Mouse (Mus musculus): Measurements from ENCODE around the gene Fkbp11. TPM values are rescaled to one million over a fixed set of nuclear protein-coding genes. Genes with fewer than 3 reads are reported as not detected.
A peak's percentile ranks its signal among the peaks of the same experiment; 100 is the strongest.

Gene Fkbp11
- total RNA-seq, 2 experiments from 2014 or later = 4.7 to 7.2 TPM

GRCm38 (mm10) chr15:98742766-98743428 is 14.9 kb upstream of the Fkbp11 start:
- intact Hi-C loops (cut with DNase I) = no loop called here
- DNase-seq (ENCODE audit: low spot score) = no peak

- intact Hi-C loops (cut with DNase I) = no loop called here
- DNase-seq (ENCODE audit: low spot score) = no peak
These were observed 12.2 kb upstream of the Fkbp11 start for GRCm38 (mm10) chr15:98740219-98740618.

- intact Hi-C loops (cut with DNase I) = no loop called here
- no peak for DNase-seq (ENCODE audit: low spot score)
These were observed 10.8 kb upstream of the Fkbp11 start for GRCm38 (mm10) chr15:98738796-98739195.

- no peak for DNase-seq (ENCODE audit: low spot score)
- intact Hi-C loops (cut with DNase I) = no loop called here
These were observed 9.9 kb upstream of the Fkbp11 start for GRCm38 (mm10) chr15:98737881-98738280.

- intact Hi-C loops (cut with DNase I) = no loop called here
- no peak for DNase-seq (ENCODE audit: low spot score)
These were observed 8.5 kb upstream of the Fkbp11 start for GRCm38 (mm10) chr15:98736521-98736920.

- intact Hi-C loops (cut with DNase I) = no loop called here
- DNase-seq (ENCODE audit: low spot score) = no peak
These were observed 6.1 kb upstream of the Fkbp11 start for GRCm38 (mm10) chr15:98733976-98734566.

GRCm38 (mm10) chr15:98733370-98733769 is 5.4 kb upstream of the Fkbp11 start:
- intact Hi-C loops (cut with DNase I) = no loop called here

GRCm38 (mm10) chr15:98732006-98732531 is 4.1 kb upstream of the Fkbp11 start:
- DNase-seq (ENCODE audit: low spot score) = no peak
- intact Hi-C loops (cut with DNase I) = no loop called here

More at GRCm38 (mm10) chr15:98733370-98733769, 5.4 kb upstream of the Fkbp11 start:
- DNase-seq (ENCODE audit: low spot score) = no peak

- intact Hi-C loops (cut with DNase I) = no loop called here
- DNase-seq (ENCODE audit: low spot score) = no peak
These were observed 2.8 kb upstream of the Fkbp11 start for GRCm38 (mm10) chr15:98730790-98731189.

- intact Hi-C loops (cut with DNase I) = no loop called here
- DNase-seq (ENCODE audit: low spot score) = no peak
These were observed 2.0 kb upstream of the Fkbp11 start for GRCm38 (mm10) chr15:98729791-98730545.

GRCm38 (mm10) chr15:98728366-98728765 is 368 bp upstream of the Fkbp11 start:
- no peak for DNase-seq (ENCODE audit: low spot score)
- intact Hi-C loops (cut with DNase I) = no loop called here

- intact Hi-C loops (cut with DNase I) = no loop called here
- DNase-seq (ENCODE audit: low spot score) = no peak
These were observed 1.3 kb downstream of the Fkbp11 start for GRCm38 (mm10) chr15:98726746-98727145.

GRCm38 (mm10) chr15:98726079-98726478 is 1.9 kb downstream of the Fkbp11 start:
- no peak for DNase-seq (ENCODE audit: low spot score)
- intact Hi-C loops (cut with DNase I) = no loop called here

GRCm38 (mm10) chr15:98724441-98724840 is 3.6 kb downstream of the Fkbp11 start:
- DNase-seq (ENCODE audit: low spot score) = no peak
- intact Hi-C loops (cut with DNase I) = no loop called here

GRCm38 (mm10) chr15:98722854-98723253 is 5.1 kb downstream of the Fkbp11 start:
- intact Hi-C loops (cut with DNase I) = no loop called here
- no peak for DNase-seq (ENCODE audit: low spot score)

GRCm38 (mm10) chr15:98722191-98722590 is 5.8 kb downstream of the Fkbp11 start:
- intact Hi-C loops (cut with DNase I) = no loop called here
- no peak for DNase-seq (ENCODE audit: low spot score)

GRCm38 (mm10) chr15:98717301-98717700 is 10.7 kb downstream of the Fkbp11 start:
- intact Hi-C loops (cut with DNase I) = no loop called here
- no peak for DNase-seq (ENCODE audit: low spot score)

- intact Hi-C loops (cut with DNase I) = no loop called here
- no peak for DNase-seq (ENCODE audit: low spot score)
These were observed 13.8 kb downstream of the Fkbp11 start for GRCm38 (mm10) chr15:98714230-98714652.

GRCm38 (mm10) chr15:98710442-98710841 is 17.6 kb downstream of the Fkbp11 start:
- intact Hi-C loops (cut with DNase I) = no loop called here
- DNase-seq (ENCODE audit: low spot score) = no peak

GRCm38 (mm10) chr15:98707766-98708372 is 20.1 kb downstream of the Fkbp11 start, which contains the start of gene Ccdc65:
Ccdc65 (plus strand) TSS chr15:98708207.
- intact Hi-C loops (cut with DNase I) = loop anchor here (5.0 kb wide), 1 partner anchor 89 kb away; no protein-coding TSS in a partner anchor
- peak; percentile 68 for DNase-seq (ENCODE audit: low spot score)

Data from heart, postnatal 25 days (tissue).